Mouse (Mus musculus): Measurements from ENCODE around the gene Stk39.

The Stk39 gene

GRCm38 (mm10) chr2:68458115-68458514 is 14.0 kb downstream of the Stk39 start:
- DNase-seq (ENCODE audit: low read depth, low spot score) = no peak

- no peak for DNase-seq (ENCODE audit: low read depth, low spot score)
Observed at GRCm38 (mm10) chr2:68457455-68458032, 14.5 kb downstream of the Stk39 start.

- DNase-seq (ENCODE audit: low read depth, low spot score) = no peak
Observed at GRCm38 (mm10) chr2:68456899-68457298, 15.2 kb downstream of the Stk39 start.

GRCm38 (mm10) chr2:68452379-68452778 is 19.7 kb downstream of the Stk39 start:
- no peak for DNase-seq (ENCODE audit: low read depth, low spot score)

- DNase-seq (ENCODE audit: low read depth, low spot score) = no peak
Observed at GRCm38 (mm10) chr2:68448035-68448434, 24.0 kb downstream of the Stk39 start.

GRCm38 (mm10) chr2:68443141-68443540 is 28.9 kb downstream of the Stk39 start:
- no peak for DNase-seq (ENCODE audit: low read depth, low spot score)

- no peak for DNase-seq (ENCODE audit: low read depth, low spot score)
Observed at GRCm38 (mm10) chr2:68442113-68442717, 29.9 kb downstream of the Stk39 start.

GRCm38 (mm10) chr2:68439614-68440013 is 32.5 kb downstream of the Stk39 start:
- DNase-seq (ENCODE audit: low read depth, low spot score) = no peak

- no peak for DNase-seq (ENCODE audit: low read depth, low spot score)
Observed at GRCm38 (mm10) chr2:68437920-68438319, 34.1 kb downstream of the Stk39 start.

- no peak for DNase-seq (ENCODE audit: low read depth, low spot score)
Observed at GRCm38 (mm10) chr2:68437216-68437615, 34.9 kb downstream of the Stk39 start.

GRCm38 (mm10) chr2:68436305-68436704 is 35.8 kb downstream of the Stk39 start:
- DNase-seq (ENCODE audit: low read depth, low spot score) = no peak

GRCm38 (mm10) chr2:68435494-68436255 is 36.4 kb downstream of the Stk39 start:
- no peak for DNase-seq (ENCODE audit: low read depth, low spot score)

- DNase-seq (ENCODE audit: low read depth, low spot score) = no peak
Observed at GRCm38 (mm10) chr2:68434997-68435396, 37.1 kb downstream of the Stk39 start.

- DNase-seq (ENCODE audit: low read depth, low spot score) = no peak
Observed at GRCm38 (mm10) chr2:68434576-68434975, 37.5 kb downstream of the Stk39 start.

- DNase-seq (ENCODE audit: low read depth, low spot score) = no peak
Observed at GRCm38 (mm10) chr2:68433736-68434312, 38.2 kb downstream of the Stk39 start.

- DNase-seq (ENCODE audit: low read depth, low spot score) = no peak
Observed at GRCm38 (mm10) chr2:68432834-68433233, 39.2 kb downstream of the Stk39 start.

GRCm38 (mm10) chr2:68431024-68431962 is 40.8 kb downstream of the Stk39 start:
- DNase-seq (ENCODE audit: low read depth, low spot score) = no peak

- DNase-seq (ENCODE audit: low read depth, low spot score) = no peak
Observed at GRCm38 (mm10) chr2:68430493-68430892, 41.6 kb downstream of the Stk39 start.

GRCm38 (mm10) chr2:68429436-68429835 is 42.6 kb downstream of the Stk39 start:
- no peak for DNase-seq (ENCODE audit: low read depth, low spot score)

GRCm38 (mm10) chr2:68426977-68427577 is 45.0 kb downstream of the Stk39 start:
- DNase-seq (ENCODE audit: low read depth, low spot score) = no peak

GRCm38 (mm10) chr2:68426074-68426473 is 46.0 kb downstream of the Stk39 start:
- DNase-seq (ENCODE audit: low read depth, low spot score) = no peak

All from skeletal muscle tissue, adult 2 months (tissue).